Mouse (Mus musculus) lung, embryonic 15.5 days (tissue): Measurements from ENCODE around the gene Fam124a. TPM values are rescaled to one million over a fixed set of nuclear protein-coding genes. Genes with fewer than 3 reads are reported as not detected.

Experiments used
- ATAC-seq: fragments of 200-750 bp; cut with Nextera tagmentation; 2 replicates; pipeline ENCODE4 v1.8.0; 2017; ENCODE audit warnings: moderate number of reproducible peaks, borderline replicate concordance; ENCODE audit not compliant: low FRiP score, low TSS enrichment; ENCODE audit errors: extremely low read depth
- H3K27ac ChIP-seq: fragments of 300-500 bp; sonication (generic); 2 replicates; pipeline ENCODE4 v1.5.1; 2015; ENCODE audit warnings: moderate library complexity, mild to moderate bottlenecking, inconsistent platforms
- H3K27me3 ChIP-seq: fragments of 300-500 bp; sonication (generic); 2 replicates; pipeline ENCODE4 v1.6.1; 2015; ENCODE audit warnings: inconsistent platforms
- H3K36me3 ChIP-seq: fragments of 300-500 bp; sonication (generic); 2 replicates; pipeline ENCODE4 v1.6.1; 2015; ENCODE audit warnings: inconsistent platforms
- H3K4me1 ChIP-seq: fragments of 300-500 bp; sonication (generic); 2 replicates; pipeline ENCODE4 v1.6.1; 2015; ENCODE audit warnings: inconsistent platforms
- H3K4me2 ChIP-seq: fragments of 300-500 bp; sonication (generic); 2 replicates; pipeline ENCODE4 v1.6.1; 2015; ENCODE audit warnings: inconsistent platforms, mild to moderate bottlenecking, moderate library complexity
- H3K4me3 ChIP-seq: fragments of 300-500 bp; sonication (generic); 2 replicates; pipeline ENCODE4 v1.5.1; 2015; ENCODE audit warnings: mild to moderate bottlenecking, inconsistent platforms
- H3K9ac ChIP-seq: fragments of 300-500 bp; sonication (generic); 2 replicates; pipeline ENCODE4 v1.6.1; 2015; ENCODE audit warnings: inconsistent platforms
- H3K9me3 ChIP-seq: fragments of 300-500 bp; sonication (generic); 2 replicates; pipeline ENCODE4 v1.6.1; 2016; ENCODE audit warnings: inconsistent platforms
- WGBS: fragments of 180-500 bp; shearing (Covaris S2); methylation state at CpG from one replicate; pipeline ENCODE4 v1.1.7; 2015; 5-methylcytosine and 5-hydroxymethylcytosine counted together
- polyA plus RNA-seq: library from polyadenylated mRNA; unstranded; fragments of >200 nt; fragmentation: Nextera tagmentation; extraction: Ambion mirVana; gene quantifications from 2 replicates; pipeline ENCODE4 v1.2.1, GENCODE M21; 2015

Fam124a gene
- polyA plus RNA-seq, 1 experiment from 2014 or later, result 5.9 TPM

DNA sequence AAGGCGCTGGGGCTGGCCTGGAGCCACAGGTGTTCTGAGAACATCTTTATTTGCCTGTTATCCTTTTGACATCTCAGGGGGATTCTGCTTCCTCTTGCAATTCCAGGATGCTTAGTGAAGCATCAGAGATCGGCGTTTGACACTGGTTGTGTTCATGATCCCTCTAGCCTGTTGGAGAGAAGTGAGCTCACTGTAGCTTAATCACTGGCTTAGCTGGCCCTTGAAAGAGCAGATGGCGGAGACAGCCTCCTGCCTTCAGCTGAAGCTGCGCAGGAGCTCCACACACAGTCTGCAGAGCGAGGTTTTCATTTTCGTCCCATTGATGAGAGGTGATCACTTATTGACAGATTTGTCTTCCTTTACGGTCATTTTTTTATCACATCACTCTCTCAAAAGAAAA lies 20.3 kb downstream of the Fam124a start:
- WGBS, result 77% methylated on average over 8 of the region's 8 CpGs
- no peak overlapping the region for H3K4me2 ChIP-seq
- H3K9ac ChIP-seq, result no peak overlapping the region
- H3K4me3 ChIP-seq, result no peak overlapping the region
- no peaks in the 10 kb centered on the region for H3K36me3 ChIP-seq
- no peaks in the 10 kb centered on the region for H3K27me3 ChIP-seq
- H3K27ac ChIP-seq, result no peak overlapping the region
- no peaks in the 10 kb centered on the region for H3K9me3 ChIP-seq
- ATAC-seq, result no peak
- H3K4me1 ChIP-seq, result peaks cover 12% of the 10 kb centered on the region; the same call in 1 of the 2 replicates

- H3K4me3 ChIP-seq, result no peak overlapping the region
- no peak overlapping the region for H3K9ac ChIP-seq
- H3K4me2 ChIP-seq, result no peak overlapping the region
- peaks cover 12% of the 10 kb centered on the region; the same call in 1 of the 2 replicates for H3K4me1 ChIP-seq
- no peaks in the 10 kb centered on the region for H3K36me3 ChIP-seq
- no peak for ATAC-seq
- no peak overlapping the region for H3K27ac ChIP-seq
- no peaks in the 10 kb centered on the region for H3K27me3 ChIP-seq
- WGBS, result 87% methylated on average over 3 of the region's 3 CpGs
- H3K9me3 ChIP-seq, result no peaks in the 10 kb centered on the region
Observed at GRCm38 (mm10) chr14:62580945-62581344, 25.4 kb downstream of the Fam124a start.

- Histone ChIP-seq H3K27ac (no peak overlapping the region), H3K36me3 (no peaks in the 10 kb centered on the region), H3K4me2 (no peak overlapping the region), H3K4me3 (no peak overlapping the region), H3K4me1 (peaks cover 12% of the 10 kb centered on the region; the same call in 1 of the 2 replicates), H3K9ac (no peak overlapping the region), H3K27me3 (no peaks in the 10 kb centered on the region), H3K9me3 (no peaks in the 10 kb centered on the region)
- 67% methylated on average over 9 of the region's 9 CpGs for WGBS
- ATAC-seq, result no peak
Observed at GRCm38 (mm10) chr14:62581768-62582167, 26.2 kb downstream of the Fam124a start.

GRCm38 (mm10) chr14:62584637-62585036 lies 29.1 kb downstream of the Fam124a start:
- Histone ChIP-seq H3K36me3 (no peaks in the 10 kb centered on the region), H3K27me3 (no peaks in the 10 kb centered on the region), H3K9me3 (no peaks in the 10 kb centered on the region), H3K4me3 (no peak overlapping the region), H3K4me2 (no peak overlapping the region), H3K27ac (peak overlapping the region; percentile 37), H3K4me1 (peaks cover 12% of the 10 kb centered on the region; the same call in 1 of the 2 replicates), H3K9ac (no peak overlapping the region)
- ATAC-seq, result no peak

DNA sequence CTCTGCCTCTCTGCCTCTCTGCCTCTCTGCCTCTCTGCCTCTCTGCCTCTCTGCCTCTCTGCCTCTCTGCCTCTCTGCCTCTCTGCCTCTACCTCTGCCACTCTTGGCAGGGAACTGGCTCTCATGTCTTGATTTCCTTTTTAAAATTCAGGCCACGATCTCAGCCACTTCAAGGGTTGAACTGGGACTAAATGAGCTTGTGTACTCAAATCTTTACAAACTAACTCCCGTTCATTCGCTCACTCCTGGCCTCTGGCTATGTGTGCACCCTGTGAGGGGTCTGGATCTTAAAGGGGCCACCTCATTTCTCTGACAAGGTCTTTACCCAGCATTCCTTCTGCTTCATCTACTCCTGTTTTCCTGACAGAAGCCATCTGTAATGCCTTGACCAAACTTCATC lies 29.8 kb downstream of the Fam124a start:
- Histone ChIP-seq H3K4me3 (no peak overlapping the region), H3K4me2 (no peak overlapping the region), H3K27ac (peak overlapping the region; percentile 37; the same call in 1 of the 2 replicates), H3K36me3 (no peaks in the 10 kb centered on the region), H3K4me1 (peaks cover 12% of the 10 kb centered on the region; the same call in 1 of the 2 replicates), H3K9me3 (no peaks in the 10 kb centered on the region), H3K27me3 (no peaks in the 10 kb centered on the region), H3K9ac (no peak overlapping the region)
- 15% methylated on average over 3 of the region's 3 CpGs for WGBS
- no peak for ATAC-seq

GRCm38 (mm10) chr14:62600109-62600522 lies 44.6 kb downstream of the Fam124a start:
- Histone ChIP-seq H3K9me3 (no peaks in the 10 kb centered on the region), H3K4me2 (no peak overlapping the region), H3K27me3 (no peaks in the 10 kb centered on the region), H3K4me3 (no peak overlapping the region), H3K9ac (no peak overlapping the region), H3K27ac (no peak overlapping the region), H3K36me3 (no peaks in the 10 kb centered on the region), H3K4me1 (no peaks in the 10 kb centered on the region)
- 80% methylated on average over 6 of the region's 6 CpGs for WGBS
- no peak for ATAC-seq

GRCm38 (mm10) chr14:62602271-62602670 lies 46.7 kb downstream of the Fam124a start:
- Histone ChIP-seq H3K9me3 (no peaks in the 10 kb centered on the region), H3K27ac (no peak overlapping the region), H3K27me3 (no peaks in the 10 kb centered on the region), H3K4me2 (no peak overlapping the region), H3K36me3 (no peaks in the 10 kb centered on the region), H3K9ac (no peak overlapping the region), H3K4me1 (no peaks in the 10 kb centered on the region), H3K4me3 (no peak overlapping the region)
- ATAC-seq, result no peak
- 78% methylated on average over 1 of the region's 1 CpGs for WGBS

DNA sequence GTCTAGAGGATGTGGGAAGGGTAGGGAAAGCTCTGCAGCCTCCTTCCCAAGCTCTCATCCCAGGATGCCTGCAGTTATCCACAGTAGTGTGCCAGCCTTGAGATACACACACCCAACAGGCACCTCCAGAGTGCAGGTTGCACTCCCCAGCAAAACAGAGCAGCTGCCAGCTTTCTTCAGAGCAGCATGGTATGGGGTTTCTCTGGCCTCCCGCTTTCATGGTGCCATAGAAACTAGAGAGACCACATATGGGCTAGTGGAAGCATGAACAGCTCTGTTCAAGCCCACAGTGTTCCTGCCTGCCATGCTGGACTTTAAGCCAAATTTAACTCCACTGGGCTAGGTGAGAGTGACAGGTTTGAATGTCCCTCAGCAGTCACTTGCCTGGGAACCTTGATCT lies 47.3 kb downstream of the Fam124a start:
- 81% methylated on average over 1 of the region's 1 CpGs for WGBS
- H3K4me1 ChIP-seq, result no peaks in the 10 kb centered on the region
- no peak overlapping the region for H3K4me3 ChIP-seq
- no peak for ATAC-seq
- no peaks in the 10 kb centered on the region for H3K27me3 ChIP-seq
- H3K9me3 ChIP-seq, result no peaks in the 10 kb centered on the region
- no peaks in the 10 kb centered on the region for H3K36me3 ChIP-seq
- H3K9ac ChIP-seq, result no peak overlapping the region
- H3K27ac ChIP-seq, result no peak overlapping the region
- no peak overlapping the region for H3K4me2 ChIP-seq

- Histone ChIP-seq H3K9me3 (no peaks in the 10 kb centered on the region), H3K4me2 (no peak overlapping the region), H3K4me3 (no peak overlapping the region), H3K4me1 (0 out of 2 replicates have a peak, but pooled peaks cover 2% of the 10 kb centered on the region), H3K9ac (no peak overlapping the region), H3K27ac (no peak overlapping the region), H3K36me3 (no peaks in the 10 kb centered on the region), H3K27me3 (no peaks in the 10 kb centered on the region)
- WGBS, result 52% methylated on average over 8 of the region's 8 CpGs
- ATAC-seq, result no peak
Observed at GRCm38 (mm10) chr14:62607791-62608196, 52.3 kb downstream of the Fam124a start.

DNA sequence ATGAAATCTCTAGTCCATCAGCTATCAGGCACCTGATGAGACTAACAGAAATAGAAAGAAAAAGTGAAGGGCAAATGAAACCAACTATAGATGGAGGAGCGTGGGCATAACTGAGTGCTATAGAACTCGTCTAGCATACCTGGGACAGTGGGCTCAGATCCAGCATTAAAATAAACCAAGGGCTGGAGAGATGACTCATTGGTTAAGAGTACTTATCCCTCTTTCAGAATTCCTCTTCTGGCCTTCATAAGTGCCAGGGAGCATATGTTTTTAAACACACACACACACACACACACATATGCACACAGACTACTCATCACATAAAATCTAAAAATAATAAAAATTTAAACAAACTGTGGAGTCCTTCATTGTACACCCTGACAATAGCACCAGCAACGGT lies 54.4 kb downstream of the Fam124a start:
- Histone ChIP-seq H3K9ac (no peak overlapping the region), H3K4me2 (no peak overlapping the region), H3K4me3 (no peak overlapping the region), H3K4me1 (0 out of 2 replicates have a peak, but pooled peaks cover 2% of the 10 kb centered on the region), H3K27me3 (no peaks in the 10 kb centered on the region), H3K27ac (no peak overlapping the region), H3K36me3 (no peaks in the 10 kb centered on the region), H3K9me3 (no peaks in the 10 kb centered on the region)
- 45% methylated on average over 3 of the region's 3 CpGs for WGBS
- ATAC-seq, result no peak

DNA sequence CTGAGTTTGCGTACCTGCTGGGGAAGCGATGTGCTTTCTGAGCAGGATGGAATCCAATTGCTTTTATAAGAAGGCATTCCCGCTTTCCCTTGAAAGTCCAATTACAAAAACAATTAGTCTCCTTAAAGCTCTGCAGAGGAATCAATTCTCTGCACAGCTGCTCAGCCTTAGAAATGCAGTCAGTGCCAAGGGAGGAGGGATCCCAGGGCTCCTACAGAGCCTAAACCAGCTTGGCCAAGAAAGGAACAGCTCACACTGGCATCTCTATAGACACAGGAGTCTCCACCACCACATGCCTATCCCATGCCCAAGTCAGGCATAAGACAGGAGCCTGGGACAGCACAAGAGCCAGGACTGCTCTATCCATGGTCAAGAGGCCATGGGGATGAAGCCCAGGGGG lies 66.9 kb downstream of the Fam124a start:
- Histone ChIP-seq H3K9ac (no peak overlapping the region), H3K36me3 (no peaks in the 10 kb centered on the region), H3K27me3 (no peaks in the 10 kb centered on the region), H3K9me3 (no peaks in the 10 kb centered on the region), H3K4me3 (no peak overlapping the region), H3K27ac (no peak overlapping the region), H3K4me2 (no peak overlapping the region), H3K4me1 (no peaks in the 10 kb centered on the region)
- no peak for ATAC-seq
- 80% methylated on average over 3 of the region's 3 CpGs for WGBS

DNA sequence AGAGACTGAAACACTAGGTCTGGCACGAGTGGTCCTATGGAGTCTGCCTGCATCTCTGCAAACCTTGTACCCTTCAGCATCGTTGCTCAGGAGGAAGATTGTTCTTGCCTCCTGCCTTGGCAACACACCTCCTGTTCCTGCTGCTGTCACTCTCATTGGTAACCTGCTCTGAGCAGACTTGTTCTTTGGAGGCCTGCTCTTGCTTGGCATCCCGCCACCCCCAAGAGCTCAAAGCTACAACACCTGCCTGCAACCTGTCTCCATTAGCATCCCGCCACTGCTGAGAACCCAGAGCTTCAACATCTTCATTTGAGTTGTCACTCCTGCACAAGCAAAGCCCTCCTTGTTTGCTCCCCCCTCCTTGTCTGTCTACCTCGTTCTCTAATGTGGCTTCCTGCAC lies 72.4 kb downstream of the Fam124a start:
- H3K9me3 ChIP-seq, result no peaks in the 10 kb centered on the region
- H3K9ac ChIP-seq, result no peak overlapping the region
- no peak overlapping the region for H3K27ac ChIP-seq
- H3K36me3 ChIP-seq, result no peaks in the 10 kb centered on the region
- WGBS, result 85% methylated on average over 5 of the region's 5 CpGs
- H3K4me2 ChIP-seq, result no peak overlapping the region
- no peaks in the 10 kb centered on the region for H3K4me1 ChIP-seq
- H3K4me3 ChIP-seq, result no peak overlapping the region
- no peaks in the 10 kb centered on the region for H3K27me3 ChIP-seq
- ATAC-seq, result no peak
